Mouse (Mus musculus): ENCODE results near the gene Kcnab1.

Gene Kcnab1

DNA sequence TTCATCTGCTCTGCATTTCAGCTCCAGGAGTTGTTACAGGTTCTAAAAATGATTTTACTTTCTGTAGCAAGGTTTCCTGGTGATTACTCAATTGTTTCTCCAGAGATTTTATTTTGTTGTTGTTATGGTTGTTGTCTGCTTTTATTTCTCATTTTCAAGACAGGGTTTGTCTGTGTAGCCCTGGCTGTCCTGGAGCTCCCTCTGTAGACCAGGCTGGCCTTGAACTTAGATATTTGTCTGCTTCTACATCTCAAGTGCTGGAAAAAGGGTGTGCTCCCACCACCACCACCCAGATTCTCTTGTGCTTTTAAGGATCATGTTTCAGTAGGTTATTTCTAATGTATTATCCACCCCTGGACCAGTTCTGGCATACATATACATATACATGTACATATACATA lies 207.6 kb downstream of the Kcnab1 start:
- in situ Hi-C loops (cut with MseI, MboI) = no loop called here

DNA sequence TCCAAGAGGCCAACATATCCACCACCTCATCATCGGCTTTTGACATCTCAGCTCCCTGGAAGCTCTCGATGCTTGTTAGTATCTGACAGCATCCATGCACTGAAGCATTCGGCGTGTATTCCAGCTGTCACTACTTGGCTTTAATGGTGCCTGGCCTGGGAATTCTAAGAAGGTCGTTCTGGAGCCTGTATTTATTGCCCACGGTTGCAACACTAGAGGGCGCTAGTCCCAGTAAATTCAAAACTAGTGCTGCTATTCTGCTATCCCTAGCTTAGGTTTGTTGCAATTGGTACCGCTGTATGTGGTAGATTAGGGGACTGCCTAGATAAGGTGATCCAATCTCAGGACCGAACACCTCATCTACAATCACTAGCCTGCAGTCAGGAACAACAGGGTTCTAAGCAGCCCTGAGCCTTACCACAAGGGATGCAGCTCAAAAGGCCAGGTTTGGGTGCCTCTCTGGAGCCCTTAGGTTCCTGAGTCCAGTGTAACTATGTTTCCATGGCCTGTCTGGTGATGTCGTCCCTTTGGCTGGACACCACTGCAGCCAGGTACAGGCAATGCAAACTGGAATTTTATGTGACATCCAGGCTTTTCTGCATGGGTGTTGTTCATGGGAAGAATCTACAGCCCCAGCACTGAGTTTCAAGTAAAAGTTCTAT lies 208.8 kb downstream of the Kcnab1 start:
- in situ Hi-C loops (cut with MseI, MboI) = no loop called here

DNA sequence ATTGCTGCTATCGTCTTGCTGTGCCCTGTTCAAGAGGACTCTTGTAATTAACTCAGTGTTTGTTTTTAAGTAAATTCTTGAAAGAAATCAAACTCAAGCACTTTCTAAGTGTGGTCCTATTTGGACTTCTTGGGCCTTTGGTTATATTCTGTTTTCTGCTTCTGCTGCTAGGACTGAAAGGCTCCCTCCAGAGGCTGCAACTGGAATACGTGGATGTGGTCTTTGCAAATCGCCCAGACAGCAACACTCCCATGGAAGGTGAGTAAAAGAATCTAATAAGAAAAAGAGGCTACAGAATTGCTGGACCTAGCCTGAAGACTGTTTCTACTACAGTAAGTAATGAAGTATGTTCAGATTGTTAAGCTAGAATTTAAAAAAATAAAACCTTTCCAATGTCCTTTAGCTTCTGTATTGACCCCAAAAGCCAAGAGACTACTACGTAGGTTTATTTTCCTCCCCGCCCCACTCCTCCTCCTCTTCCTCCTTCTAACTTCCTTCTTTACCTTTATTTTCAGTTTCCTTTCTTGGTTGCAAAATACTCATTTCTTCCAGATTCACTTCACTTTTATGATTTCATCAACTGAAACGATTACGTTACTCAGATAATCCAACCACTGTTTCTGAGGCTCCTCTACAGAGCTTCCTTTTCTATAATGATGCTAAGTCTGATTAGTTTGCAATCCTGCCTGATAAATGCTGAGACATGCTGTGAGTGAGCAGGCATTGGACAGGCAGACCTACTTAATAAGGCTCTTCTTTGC lies 210.2 kb downstream of the Kcnab1 start:
- in situ Hi-C loops (cut with MseI, MboI) = no loop called here

DNA sequence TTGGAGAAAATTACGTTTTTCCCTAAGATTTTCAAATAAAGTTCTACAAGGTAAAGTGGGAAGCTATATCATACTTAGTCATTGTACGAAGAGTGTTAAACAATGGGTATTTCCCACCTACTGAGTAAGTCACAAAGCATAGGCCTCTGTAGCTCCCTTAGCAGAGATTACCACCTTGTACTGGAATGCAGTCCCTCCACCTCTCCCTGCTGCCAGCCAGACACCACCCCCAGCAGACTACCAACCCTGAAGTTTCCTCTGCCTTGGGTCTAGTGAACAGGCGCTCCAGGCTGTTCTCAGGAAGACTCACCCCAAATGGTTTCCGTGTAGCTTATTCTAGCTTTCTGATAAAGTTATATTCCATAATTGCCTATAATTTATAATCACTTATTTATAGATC lies 211.8 kb downstream of the Kcnab1 start:
- in situ Hi-C loops (cut with MseI, MboI) = no loop called here

DNA sequence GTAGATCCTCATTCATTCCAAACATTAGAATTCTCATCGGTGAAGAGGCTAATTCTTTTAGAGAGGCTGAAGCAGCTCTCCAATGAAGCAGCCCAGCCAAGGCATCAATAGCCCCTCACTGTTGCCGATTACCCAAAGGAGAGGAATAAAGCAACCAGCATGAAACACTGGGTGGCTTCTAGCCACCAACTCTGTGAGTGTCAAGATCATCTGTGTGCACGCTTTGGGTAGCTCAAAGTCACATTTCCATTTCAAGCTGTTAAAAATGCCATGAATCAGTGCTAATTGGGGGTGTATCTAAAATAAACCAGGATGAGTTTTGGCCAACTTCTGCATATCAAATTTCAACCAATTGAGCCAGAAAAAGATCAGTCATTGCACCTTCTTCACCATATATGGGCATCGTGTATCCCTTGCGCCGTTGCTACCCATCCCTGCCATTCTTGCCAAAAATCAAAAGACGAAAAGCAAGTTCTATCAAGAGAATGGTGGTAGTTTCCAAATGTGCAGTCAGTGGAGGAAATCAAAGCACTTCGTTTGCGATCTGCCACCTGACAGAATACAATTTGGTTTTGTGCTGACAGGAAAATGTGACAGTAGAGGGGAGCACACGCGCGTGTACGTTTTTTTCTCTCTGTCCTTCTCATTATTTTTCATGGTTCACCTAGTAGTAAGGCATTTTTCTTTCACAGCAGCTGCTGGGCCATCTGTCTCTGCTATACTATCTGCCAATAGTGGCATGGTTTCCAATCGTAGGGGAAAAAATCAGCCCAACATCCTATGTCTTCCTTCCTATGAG lies 213.0 kb downstream of the Kcnab1 start:
- in situ Hi-C loops (cut with MseI, MboI) = no loop called here

DNA sequence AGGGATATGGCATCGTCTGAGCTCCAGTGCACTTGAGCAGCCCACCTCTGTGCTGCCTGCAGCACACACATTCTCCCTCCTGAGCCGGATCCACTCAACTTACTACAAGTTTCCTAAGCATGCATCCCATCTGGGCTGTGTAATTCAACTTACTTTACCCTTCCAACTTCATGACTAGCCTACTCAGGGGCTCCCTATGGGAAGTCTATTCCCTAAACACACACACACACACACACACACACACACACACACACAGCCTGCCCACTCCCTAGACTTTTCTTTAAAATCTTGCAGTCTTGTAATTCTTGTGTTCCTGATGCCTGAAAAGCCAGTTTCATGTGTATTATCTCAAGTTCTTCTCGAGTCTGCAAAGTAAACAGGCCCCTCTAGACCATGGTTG lies 216.1 kb downstream of the Kcnab1 start:
- in situ Hi-C loops (cut with MseI, MboI) = no loop called here

DNA sequence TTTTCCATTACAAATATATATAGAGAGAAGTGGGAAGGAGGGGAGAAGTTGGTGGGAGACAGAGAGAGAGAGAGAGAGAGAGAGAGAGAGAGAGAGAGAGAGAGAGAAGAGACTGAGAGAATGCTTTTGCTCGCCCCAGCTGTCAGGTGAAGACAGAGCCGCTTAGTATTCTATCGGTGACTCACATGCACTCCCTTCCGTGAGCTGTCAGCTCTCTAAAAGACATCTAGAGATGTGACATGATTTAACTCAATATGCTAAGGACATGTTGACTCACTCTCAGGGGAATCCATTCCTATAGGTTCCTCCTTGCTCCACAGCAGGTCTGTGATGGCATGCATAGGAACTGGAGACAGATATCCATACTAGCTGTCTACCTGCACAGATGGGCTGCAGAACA lies 219.6 kb downstream of the Kcnab1 start:
- in situ Hi-C loops (cut with MseI, MboI) = no loop called here

DNA sequence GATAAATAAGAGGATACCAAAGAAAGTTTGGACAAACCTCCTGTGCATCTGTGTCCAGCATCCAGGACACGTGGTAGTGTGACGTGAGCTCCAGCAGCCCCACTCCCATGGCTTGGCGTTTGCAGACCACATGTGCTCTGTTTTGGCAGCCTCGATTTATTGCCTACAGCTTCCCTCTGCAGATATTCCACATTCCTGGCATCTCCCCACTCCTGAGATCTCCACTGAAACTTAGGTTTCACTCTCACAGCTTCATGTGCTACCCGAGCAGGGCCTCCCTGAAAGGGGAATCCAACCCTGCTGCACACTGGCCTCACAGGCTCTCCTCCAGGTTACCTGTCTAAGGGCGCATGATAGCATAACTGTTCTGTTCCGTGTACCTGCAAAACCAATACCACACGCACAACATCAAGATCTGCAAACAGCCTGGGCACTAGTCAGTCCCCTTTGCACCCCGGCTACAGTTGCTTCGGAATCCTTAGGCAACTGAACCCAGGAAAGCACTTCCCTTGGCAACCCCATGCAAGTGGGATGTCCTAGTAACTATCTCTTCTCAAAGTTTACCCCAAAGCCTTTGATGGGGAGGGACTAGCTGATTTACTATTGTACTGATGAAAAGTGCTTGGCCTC lies 228.8 kb downstream of the Kcnab1 start:
- in situ Hi-C loops (cut with MseI, MboI) = no loop called here

DNA sequence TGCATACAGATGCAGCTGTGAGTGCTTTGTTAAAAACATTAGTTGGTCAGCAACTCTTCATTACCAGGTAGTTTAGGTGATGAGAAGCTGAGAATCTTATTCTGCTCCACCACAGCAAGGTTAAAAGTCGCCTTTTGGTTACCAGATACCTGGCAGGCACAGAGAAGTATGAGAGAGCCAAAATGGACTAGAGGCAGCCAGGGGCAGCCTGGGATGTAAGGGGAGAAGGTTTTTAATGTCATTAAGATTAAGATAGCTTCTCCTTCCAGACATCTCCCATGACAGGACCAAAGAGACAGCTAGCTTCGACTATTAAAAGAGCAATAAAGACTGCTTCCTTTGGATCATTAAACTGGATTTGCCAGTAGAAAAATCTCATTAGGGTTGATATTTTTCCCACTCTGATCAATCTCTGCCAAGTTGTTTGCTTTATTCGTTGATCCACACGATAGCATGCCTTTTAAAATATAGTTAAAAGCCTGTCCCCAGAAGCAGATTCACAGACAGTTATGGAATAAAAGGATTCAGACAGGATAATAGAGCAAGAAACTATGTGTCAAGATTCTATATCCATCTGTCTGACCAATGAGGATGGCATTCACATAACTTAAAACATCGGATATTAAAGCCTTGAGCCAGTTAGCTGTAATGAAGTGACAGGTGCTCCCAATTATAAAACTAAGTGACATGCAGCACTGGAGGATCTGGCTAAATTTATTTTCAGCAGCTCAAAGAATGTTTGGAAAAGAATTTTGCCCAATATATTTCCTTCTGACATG lies 231.2 kb downstream of the Kcnab1 start:
- in situ Hi-C loops (cut with MseI, MboI) = no loop called here

DNA sequence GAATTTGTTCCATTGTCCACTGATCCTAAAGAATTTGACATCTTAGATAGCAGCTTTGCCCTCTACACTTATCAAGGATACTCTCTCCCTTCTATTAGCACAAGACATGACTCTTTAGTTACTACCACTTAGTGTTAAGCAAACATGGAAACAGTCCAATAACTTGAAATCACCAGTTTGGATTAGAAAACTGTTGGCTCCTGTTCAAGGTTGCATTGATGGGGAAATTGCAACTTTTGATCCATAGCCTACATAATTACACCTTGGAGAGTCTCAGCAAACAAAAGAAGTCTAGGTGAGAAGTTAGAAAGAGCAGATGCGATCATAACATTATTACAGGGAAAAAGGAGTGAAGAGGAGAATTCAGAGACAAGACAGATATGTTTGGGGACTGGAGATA lies 237.0 kb downstream of the Kcnab1 start:
- in situ Hi-C loops (cut with MseI, MboI) = no loop called here

DNA sequence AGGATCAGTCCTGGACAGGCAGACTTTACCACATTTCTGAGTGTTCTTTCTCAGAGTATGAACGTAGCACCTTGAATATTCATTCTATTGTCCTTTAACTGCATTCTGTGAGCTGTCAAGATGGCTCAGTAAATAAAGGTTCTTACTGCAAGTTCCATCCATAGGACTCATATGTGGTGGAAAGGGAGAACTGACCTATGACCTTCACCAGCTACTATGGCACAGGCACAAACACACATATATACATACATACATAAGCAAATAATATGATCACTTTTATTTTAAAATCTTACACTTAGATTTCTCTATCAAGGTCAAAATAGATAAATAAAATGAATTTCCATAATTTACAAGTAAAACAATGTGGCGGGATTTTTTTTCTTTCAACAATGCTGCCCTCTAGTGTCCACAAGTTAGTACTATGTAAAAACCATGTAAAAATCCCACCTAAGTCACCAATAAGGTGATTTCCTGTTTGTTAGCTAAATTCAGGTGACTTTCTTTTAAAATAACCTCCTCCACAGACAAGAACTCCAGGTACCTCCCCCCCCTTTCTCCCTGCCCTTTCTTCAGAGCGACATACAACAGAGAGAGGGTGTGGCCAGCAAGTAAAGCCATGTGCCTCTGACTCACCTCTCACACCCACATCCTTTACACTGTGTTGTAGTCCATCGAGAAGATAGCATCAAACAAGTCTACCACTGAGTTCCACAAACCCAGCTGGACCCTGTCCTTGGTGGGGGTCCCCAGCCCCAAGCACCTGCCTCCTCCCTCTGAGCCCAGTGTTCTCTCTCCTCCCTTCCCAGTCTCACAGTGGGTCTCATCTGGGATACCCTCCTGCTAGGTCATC lies 243.3 kb downstream of the Kcnab1 start:
- in situ Hi-C loops (cut with MseI, MboI) = no loop called here

DNA sequence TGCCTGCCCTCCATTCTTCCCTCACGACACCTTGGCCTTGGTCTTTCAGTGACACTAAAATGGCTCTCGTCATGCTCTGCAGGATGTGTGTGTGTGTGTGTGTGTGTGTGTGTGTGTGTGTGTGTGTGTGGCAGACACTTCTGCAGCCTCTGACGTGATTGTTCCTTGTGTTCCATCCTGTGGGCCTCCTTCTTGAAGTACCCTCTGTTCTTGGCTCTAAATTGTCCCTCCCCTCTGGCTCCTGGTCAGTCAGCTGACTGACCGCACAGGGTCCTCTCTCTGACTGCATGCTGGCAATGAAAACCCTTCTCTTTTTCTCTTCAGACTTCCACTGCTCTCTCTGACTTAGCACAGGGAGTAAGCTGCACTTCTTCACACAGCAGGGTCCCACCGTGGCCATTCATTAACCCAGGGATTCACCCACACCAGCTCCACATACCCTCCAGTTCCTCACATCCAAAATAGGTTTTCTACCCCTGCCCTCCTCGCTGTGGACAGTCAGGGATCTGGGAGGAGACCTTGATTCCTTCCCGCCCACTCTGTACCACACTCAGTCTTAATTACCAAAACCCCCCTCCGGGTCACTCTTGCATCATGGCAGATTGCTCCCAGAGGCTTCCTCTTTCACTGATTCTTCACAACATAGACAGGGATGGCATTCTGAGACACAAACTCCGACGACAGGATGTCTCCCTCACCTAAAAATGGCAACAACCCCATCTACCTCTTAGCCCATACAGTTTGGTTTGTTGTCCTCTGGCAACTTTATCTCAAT lies 244.3 kb downstream of the Kcnab1 start:
- in situ Hi-C loops (cut with MseI, MboI) = no loop called here

DNA sequence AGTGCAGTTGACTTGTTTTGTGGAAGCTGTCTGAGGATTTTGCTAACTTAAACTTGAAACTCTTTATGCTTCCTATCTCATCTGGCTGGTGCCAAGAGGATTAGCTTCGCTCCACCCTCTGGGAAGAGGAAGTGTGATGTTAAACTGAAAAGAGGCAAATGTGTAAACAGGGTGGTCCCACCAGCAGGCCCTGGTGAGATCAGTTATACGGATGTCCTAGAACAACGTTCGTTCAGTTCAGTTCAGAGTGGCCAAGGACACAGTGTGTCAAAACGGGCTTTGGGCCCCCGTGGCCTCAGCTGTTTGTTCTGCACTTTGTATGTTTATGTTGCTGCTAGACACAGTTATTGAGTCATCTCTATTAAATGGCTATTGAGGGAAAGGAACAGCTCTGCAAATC lies 246.3 kb downstream of the Kcnab1 start:
- in situ Hi-C loops (cut with MseI, MboI) = no loop called here

DNA sequence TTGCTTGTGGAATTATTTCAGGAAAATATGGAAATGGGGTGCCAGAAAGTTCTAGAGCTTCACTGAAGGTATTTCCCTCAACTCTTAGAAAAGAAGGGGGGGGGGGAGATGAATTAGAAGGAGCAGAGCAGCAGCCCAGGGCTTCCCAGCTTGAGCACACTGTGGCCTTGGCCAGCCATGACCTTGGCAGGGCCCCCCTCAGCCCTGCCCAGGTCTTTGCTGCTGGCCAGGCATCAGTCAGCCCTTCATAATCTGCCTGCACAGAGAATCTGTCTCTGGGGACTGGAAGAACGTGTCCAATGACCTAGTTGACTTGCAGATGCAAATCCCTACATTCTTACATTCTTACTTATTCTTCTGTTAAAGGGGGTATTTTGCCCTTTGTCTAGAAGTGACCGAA lies 249.1 kb downstream of the Kcnab1 start:
- in situ Hi-C loops (cut with MseI, MboI) = no loop called here

DNA sequence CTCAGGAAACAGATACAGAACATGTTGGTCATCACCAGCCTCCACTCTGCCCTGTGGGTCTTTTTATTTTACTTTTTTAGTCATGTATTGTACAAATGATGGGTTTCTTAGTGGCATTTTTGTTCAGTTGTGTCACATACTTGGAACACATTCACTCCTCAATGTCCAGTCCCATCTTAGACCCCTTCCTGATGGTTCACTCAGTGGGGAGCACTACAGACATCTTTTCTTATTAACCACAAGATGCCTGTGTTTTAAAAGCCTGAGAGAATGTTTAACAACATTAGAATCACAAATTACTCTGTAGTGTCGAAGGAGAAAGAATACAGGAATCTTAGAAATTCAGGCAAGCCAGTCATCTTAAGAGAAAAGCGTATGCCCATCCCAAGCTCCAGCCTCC lies 249.7 kb downstream of the Kcnab1 start:
- in situ Hi-C loops (cut with MseI, MboI) = no loop called here

DNA sequence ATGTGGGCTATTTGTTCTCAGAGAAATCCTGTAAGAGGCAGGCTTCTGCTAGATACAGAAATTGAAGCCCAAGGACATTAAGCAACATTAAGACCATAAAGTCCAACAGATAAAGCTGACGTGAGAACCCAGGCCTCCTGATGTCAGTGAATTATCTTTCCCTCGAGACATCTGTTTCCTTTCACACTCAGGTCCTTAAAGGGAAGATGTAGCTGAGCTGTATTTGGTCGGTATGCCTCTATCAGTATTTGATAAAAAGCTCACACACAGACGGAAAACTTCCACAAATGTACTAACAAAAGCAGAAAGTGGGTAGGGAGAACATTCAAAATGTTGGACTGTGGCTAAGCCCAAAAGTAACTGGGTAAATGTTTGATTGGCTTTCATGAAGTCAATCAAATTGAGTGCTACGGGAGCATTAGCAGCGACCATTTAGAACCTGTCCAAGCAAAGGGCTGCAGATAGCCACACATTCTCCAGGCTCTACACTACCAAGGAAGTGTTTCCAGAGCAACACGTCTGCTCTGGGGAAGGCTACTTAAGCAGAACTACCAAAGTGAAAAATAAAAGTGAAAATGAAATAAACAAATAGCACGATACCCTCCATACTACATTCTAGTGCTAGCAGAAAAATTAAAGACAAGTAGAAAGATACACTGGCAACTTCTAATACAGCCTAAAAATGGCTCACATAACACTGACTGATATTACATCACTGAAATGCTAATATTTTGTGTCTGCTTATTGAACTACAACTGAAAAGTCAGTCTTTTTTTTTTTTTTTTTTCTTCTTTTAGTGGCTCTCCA lies 251.2 kb downstream of the Kcnab1 start:
- in situ Hi-C loops (cut with MseI, MboI) = no loop called here

DNA sequence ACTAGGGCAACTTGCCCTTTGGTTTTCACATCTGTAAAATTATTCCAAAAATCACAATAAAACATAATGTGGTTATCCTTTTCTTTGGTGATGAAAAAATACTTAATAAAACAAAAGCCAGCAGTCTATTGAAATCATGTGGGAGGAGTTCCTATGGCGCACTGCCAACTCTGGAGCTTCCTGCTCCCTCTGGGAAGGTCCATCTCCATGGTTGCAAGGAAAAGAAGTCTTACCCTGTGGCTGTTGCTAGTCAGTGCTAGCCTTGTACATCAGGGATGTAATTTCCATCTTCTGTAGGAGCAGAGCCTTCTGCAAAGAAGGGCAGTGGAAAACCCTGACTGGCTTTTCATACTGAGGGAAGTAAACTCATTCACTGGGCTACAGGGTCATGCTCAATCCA lies 254.3 kb downstream of the Kcnab1 start:
- in situ Hi-C loops (cut with MseI, MboI) = no loop called here

DNA sequence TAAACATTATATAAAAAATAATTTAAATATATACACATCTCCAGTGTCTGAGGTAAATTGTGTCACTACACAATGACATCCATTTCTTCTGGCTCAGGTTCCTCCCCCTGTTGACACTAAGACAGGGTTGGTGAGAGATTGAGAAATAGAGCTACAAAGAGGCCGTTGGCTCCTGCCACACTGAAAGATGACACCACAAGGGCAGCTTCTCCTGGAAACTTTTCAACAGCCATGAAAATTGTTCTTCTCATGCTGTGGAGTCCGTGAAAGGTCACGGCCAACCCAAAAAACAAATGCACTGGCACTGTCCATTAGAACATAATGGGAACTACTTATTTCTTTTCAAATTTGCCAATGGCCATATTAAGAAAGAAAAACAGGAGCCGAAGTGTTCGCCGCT lies 256.0 kb downstream of the Kcnab1 start:
- in situ Hi-C loops (cut with MseI, MboI) = no loop called here
